Mouse (Mus musculus) brain, embryonic 14.5 days (tissue): ENCODE results near the gene Irak3. TPM values are rescaled to one million over a fixed set of nuclear protein-coding genes. Genes with fewer than 3 reads are reported as not detected.
A peak's percentile ranks its signal among the peaks of the same experiment; 100 is the strongest.

Experiments used
- DNase-seq: peaks from one replicate; pipeline ENCODE4 v3.0.0-alpha.2; 2011; ENCODE audit warnings: low read depth
- CTCF ChIP-seq: fragments of 200-500 bp; IDR thresholded peaks from 2 replicates; pipeline ENCODE4 v1.5.1; 2012; ENCODE audit warnings: inconsistent platforms, mild to moderate bottlenecking, moderate library complexity, borderline replicate concordance; ENCODE audit not compliant: insufficient read depth, insufficient read length; ENCODE audit errors: extremely low read depth
- POLR2A ChIP-seq: fragments of 200-500 bp; IDR thresholded peaks from 2 replicates; pipeline ENCODE4 v1.6.1; 2012; ENCODE audit warnings: mild to moderate bottlenecking, inconsistent platforms, borderline replicate concordance; ENCODE audit not compliant: poor library complexity, insufficient read depth, insufficient read length, severe bottlenecking; ENCODE audit errors: extremely low read depth
- polyA plus RNA-seq: library from polyadenylated mRNA; depleted of rRNA; stranded (reverse); fragments of >200 nt; gene quantifications from 2 replicates; pipeline ENCODE4 v1.2.3, GENCODE M21; 2012; rRNA removed

The Irak3 gene
- polyA plus RNA-seq, 1 experiment, result 0.40 TPM

DNA sequence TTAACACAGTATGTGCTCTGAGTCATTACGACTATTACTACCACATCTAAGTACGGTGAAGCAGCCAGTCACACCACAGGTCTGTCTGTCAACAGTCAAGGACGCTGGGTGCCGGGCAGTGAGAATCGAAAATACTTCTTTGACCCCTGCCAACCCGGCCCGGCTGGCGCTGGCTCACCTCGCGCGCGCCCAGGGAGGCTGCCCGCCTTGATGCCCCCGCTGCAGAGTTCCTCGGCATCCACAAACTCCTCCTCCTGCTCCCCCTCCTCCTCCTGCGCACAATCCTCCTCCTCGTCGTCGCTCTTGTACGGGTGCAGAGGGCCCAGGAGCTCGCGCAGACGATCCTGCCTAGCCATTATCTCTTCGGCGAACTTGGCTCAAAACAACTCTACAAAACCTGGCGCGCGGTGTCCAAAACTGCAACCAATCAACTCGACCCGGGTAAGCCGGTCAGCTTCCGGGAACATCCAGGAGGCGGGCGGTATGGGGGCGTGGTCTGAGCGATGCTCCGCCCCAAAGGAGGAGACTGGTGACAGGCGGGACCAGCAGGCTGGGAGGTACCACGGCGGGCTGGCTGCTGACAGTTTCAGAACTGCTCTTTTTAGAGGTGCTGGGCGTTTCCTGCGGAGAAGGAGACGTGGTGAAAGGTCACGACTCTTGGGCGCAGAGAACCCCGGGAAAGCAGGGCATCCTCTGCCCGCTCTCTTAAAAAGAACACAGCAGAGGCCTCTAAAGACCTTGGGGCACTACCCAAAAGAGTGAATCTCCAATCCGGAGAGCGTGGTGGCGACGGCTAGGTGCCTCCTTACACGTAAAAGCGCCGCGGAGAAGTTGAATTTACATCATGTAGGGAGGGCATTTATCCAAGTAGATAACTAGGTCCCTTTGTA lies 89.2 kb downstream of the Irak3 start, which contains the start of gene Helb:
Helb (minus strand) TSS at position 481 of the 890 bp plus-strand sequence.
- peak; percentile 97 for DNase-seq

GRCm38 (mm10) chr10:120111691-120112319 lies 90.1 kb downstream of the Irak3 start:
- TF ChIP-seq POLR2A (no peak), CTCF (no peak)
- no peak for DNase-seq

More for the DNA sequence above, 89.2 kb downstream of the Irak3 start, which contains the start of gene Helb:
- TF ChIP-seq CTCF, result no peak

GRCm38 (mm10) chr10:120100806-120101205 lies 101.1 kb downstream of the Irak3 start:
- TF ChIP-seq CTCF (no peak), POLR2A (no peak)
- no peak for DNase-seq

GRCm38 (mm10) chr10:120097564-120097963 lies 104.4 kb downstream of the Irak3 start:
- TF ChIP-seq CTCF (no peak), POLR2A (no peak)
- no peak for DNase-seq

- no peak for TF ChIP-seq CTCF
- no peak for TF ChIP-seq POLR2A
- no peak for DNase-seq
Measured at GRCm38 (mm10) chr10:120095716-120096115, 106.2 kb downstream of the Irak3 start.

DNA sequence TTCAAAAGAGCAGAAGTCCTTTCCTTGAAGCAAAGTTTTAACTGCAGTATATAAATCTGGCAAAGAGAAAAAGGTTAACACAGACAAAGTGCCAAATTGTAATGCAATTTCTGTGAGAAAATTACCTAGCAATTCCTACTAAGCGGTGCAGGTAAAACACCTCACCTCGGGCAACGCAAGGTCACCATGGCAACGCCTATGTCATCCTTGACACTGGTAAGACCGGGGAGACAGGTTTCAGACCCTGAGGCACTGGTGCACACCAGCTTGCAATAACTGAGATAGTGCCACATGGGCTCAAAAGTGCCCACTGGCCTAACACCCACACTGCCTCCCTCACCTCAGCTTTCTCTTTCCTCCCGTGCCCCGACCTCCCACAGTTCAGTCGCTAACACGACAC lies 106.8 kb downstream of the Irak3 start:
- DNase-seq, result no peak
- no peak for TF ChIP-seq POLR2A
- TF ChIP-seq CTCF, result no peak

DNA sequence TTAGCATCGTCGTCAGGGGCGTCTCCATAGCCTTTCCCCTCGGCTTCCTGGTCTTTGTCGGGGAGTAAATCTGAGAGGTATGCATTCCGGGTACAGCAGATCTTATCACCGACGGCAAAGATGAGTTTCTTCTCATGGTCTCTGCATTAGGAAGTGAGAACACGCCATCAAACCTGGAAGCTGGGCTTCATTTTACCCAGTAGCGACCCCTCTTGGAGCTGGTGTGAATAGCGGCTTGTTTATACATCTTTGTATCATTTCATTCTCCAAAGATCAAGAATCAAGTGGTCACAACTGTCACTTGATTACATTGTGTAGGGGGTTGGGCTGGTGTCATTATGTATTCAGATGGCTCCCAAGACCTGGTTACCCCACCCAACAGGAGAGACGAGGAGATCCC lies 109.4 kb downstream of the Irak3 start:
- DNase-seq, result no peak

More for the DNA sequence above, 109.4 kb downstream of the Irak3 start:
- TF ChIP-seq POLR2A (no peak), CTCF (no peak)

Other genes with a start within 250 kb of the Irak3 start
- gene Helb, start 89.1 kb downstream of the Irak3 start, polyA plus RNA-seq, result 3.6 and 4.7 TPM in 2 replicates
- gene Tmbim4, start 540 bp downstream of the Irak3 start, polyA plus RNA-seq, result 72.5 and 94.4 TPM in 2 replicates
- 21.2 and 26.9 TPM in 2 replicates for gene Llph, start 24.9 kb upstream of the Irak3 start, polyA plus RNA-seq